Mouse (Mus musculus) midbrain, embryonic 13.5 days (tissue): ENCODE measurements around the gene Mdfic. TPM values are rescaled to one million over a fixed set of nuclear protein-coding genes. Genes with fewer than 3 reads are reported as not detected.

Experiments used
- ATAC-seq: fragments of 200-750 bp; cut with Nextera tagmentation; 2 replicates; pipeline ENCODE4 v1.8.0; 2017; ENCODE audit warnings: mild to moderate bottlenecking, moderate TSS enrichment, moderate library complexity
- H3K27ac ChIP-seq: fragments of 300-500 bp; sonication (generic); 2 replicates; pipeline ENCODE4 v1.5.1; 2015; ENCODE audit warnings: inconsistent platforms, mild to moderate bottlenecking, moderate library complexity
- H3K27me3 ChIP-seq: fragments of 300-500 bp; sonication (generic); 2 replicates; pipeline ENCODE4 v1.6.1; 2015; ENCODE audit warnings: mild to moderate bottlenecking, inconsistent platforms
- H3K36me3 ChIP-seq: fragments of 300-500 bp; sonication (generic); 2 replicates; pipeline ENCODE4 v1.6.1; 2015; ENCODE audit warnings: mild to moderate bottlenecking, inconsistent platforms
- H3K4me1 ChIP-seq: fragments of 300-500 bp; sonication (generic); replicated peaks from 2 replicates; pipeline ENCODE4 v1.6.1; 2015; ENCODE audit warnings: inconsistent platforms
- H3K4me2 ChIP-seq: fragments of 300-500 bp; sonication (generic); replicated peaks from 2 replicates; pipeline ENCODE4 v1.6.1; 2015; ENCODE audit warnings: moderate library complexity, mild to moderate bottlenecking, inconsistent platforms
- H3K4me3 ChIP-seq: fragments of 300-500 bp; sonication (generic); replicated peaks from 2 replicates; pipeline ENCODE4 v1.5.1; 2015; ENCODE audit warnings: mild to moderate bottlenecking, inconsistent platforms
- H3K9ac ChIP-seq: fragments of 300-500 bp; sonication (generic); replicated peaks from 2 replicates; pipeline ENCODE4 v1.6.1; 2015; ENCODE audit warnings: mild to moderate bottlenecking, inconsistent platforms
- H3K9me3 ChIP-seq: fragments of 300-500 bp; sonication (generic); 2 replicates; pipeline ENCODE4 v1.6.1; 2016; ENCODE audit warnings: mild to moderate bottlenecking, inconsistent platforms
- WGBS: fragments of 180-500 bp; shearing (Covaris S2); methylation state at CpG from one replicate; pipeline ENCODE4 v1.1.7; 2015; 5-methylcytosine and 5-hydroxymethylcytosine counted together
- polyA plus RNA-seq: library from polyadenylated mRNA; unstranded; fragments of >200 nt; fragmentation: Nextera tagmentation; extraction: Ambion mirVana; gene quantifications from 2 replicates; pipeline ENCODE4 v1.2.1, GENCODE M21; 2015

Gene Mdfic
- polyA plus RNA-seq, 1 experiment from 2014 or later: 1.1 TPM

- Histone ChIP-seq H3K4me2 (no peak overlapping the region), H3K9ac (no peak overlapping the region), H3K27me3 (no peaks in the 10 kb centered on the region), H3K9me3 (no peaks in the 10 kb centered on the region), H3K4me1 (no peaks in the 10 kb centered on the region), H3K27ac (no peak overlapping the region), H3K4me3 (no peak overlapping the region), H3K36me3 (no peaks in the 10 kb centered on the region)
- peak; percentile 63 for ATAC-seq
- WGBS: 45% methylated on average over 6 of the region's 6 CpGs
These were observed 47.0 kb downstream of the Mdfic start for GRCm38 (mm10) chr6:15767460-15767859.

DNA sequence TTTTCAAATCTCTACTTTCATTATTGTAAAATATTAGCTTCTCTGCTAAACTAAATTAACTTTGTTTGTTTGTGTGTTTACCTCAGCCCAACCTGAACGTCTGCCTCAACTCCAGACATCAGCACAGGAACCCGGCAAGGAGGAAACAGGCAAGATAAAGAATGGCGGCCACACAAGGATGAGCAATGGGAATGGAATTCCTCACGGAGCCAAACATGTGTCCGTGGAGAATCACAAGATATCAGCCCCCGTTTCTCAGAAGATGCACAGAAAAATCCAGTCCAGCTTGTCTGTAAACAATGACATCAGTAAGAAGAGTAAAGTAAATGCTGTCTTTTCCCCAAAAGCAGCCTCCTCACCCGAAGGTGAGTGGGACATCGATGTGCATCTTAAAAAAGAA is 49.7 kb downstream of the Mdfic start:
- H3K27ac ChIP-seq: no peak overlapping the region
- H3K4me2 ChIP-seq: no peak overlapping the region
- H3K4me1 ChIP-seq: no peaks in the 10 kb centered on the region
- H3K4me3 ChIP-seq: no peak overlapping the region
- no peak for ATAC-seq
- no peaks in the 10 kb centered on the region for H3K9me3 ChIP-seq
- 84% methylated on average over 8 of the region's 8 CpGs for WGBS
- H3K9ac ChIP-seq: no peak overlapping the region
- H3K36me3 ChIP-seq: no peaks in the 10 kb centered on the region
- H3K27me3 ChIP-seq: no peaks in the 10 kb centered on the region

GRCm38 (mm10) chr6:15777070-15777469 is 56.6 kb downstream of the Mdfic start:
- no peak overlapping the region for H3K27ac ChIP-seq
- H3K4me1 ChIP-seq: no peaks in the 10 kb centered on the region
- no peak overlapping the region for H3K9ac ChIP-seq
- no peaks in the 10 kb centered on the region for H3K27me3 ChIP-seq
- no peaks in the 10 kb centered on the region for H3K9me3 ChIP-seq
- H3K36me3 ChIP-seq: no peaks in the 10 kb centered on the region
- H3K4me3 ChIP-seq: no peak overlapping the region
- H3K4me2 ChIP-seq: no peak overlapping the region
- no peak for ATAC-seq
- WGBS: 91% methylated on average over 3 of the region's 3 CpGs

DNA sequence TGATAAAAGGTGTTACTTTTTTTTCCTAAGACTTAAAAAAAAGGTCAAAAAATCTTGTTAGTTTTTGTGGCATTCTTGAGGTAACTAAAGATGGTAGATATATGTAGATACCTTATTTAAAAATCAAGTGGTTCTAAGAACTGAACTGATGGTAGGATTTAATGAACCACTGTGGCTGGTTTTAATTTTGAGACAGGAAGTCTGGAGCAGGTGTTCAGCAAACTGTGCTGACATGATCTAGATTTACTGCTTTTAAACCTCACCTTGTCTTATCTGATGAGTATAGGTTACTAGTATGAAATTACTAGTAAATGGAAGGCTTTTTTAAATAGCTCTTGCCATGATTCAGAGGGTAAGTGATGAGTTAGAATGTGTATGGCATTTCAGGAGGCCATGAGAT is 59.7 kb downstream of the Mdfic start:
- no peak overlapping the region for H3K9ac ChIP-seq
- no peaks in the 10 kb centered on the region for H3K4me1 ChIP-seq
- no peaks in the 10 kb centered on the region for H3K27me3 ChIP-seq
- no peak overlapping the region for H3K4me3 ChIP-seq
- H3K27ac ChIP-seq: no peak overlapping the region
- H3K9me3 ChIP-seq: no peaks in the 10 kb centered on the region
- no peak for ATAC-seq
- H3K36me3 ChIP-seq: no peaks in the 10 kb centered on the region
- H3K4me2 ChIP-seq: no peak overlapping the region

GRCm38 (mm10) chr6:15780688-15781087 is 60.2 kb downstream of the Mdfic start:
- no peaks in the 10 kb centered on the region for H3K36me3 ChIP-seq
- no peaks in the 10 kb centered on the region for H3K27me3 ChIP-seq
- WGBS: 97% methylated on average over 2 of the region's 2 CpGs
- ATAC-seq: no peak
- no peaks in the 10 kb centered on the region for H3K4me1 ChIP-seq
- no peaks in the 10 kb centered on the region for H3K9me3 ChIP-seq
- no peak overlapping the region for H3K4me3 ChIP-seq
- H3K27ac ChIP-seq: no peak overlapping the region
- H3K9ac ChIP-seq: no peak overlapping the region
- H3K4me2 ChIP-seq: no peak overlapping the region

- peak; percentile 83 for ATAC-seq
- Histone ChIP-seq H3K9ac (peak overlapping the region; percentile 36; the same call in 1 of the 2 replicates), H3K27me3 (no peaks in the 10 kb centered on the region), H3K27ac (peak overlapping the region; percentile 46), H3K4me1 (peaks cover 14% of the 10 kb centered on the region), H3K36me3 (no peaks in the 10 kb centered on the region), H3K9me3 (no peaks in the 10 kb centered on the region), H3K4me2 (peak overlapping the region; percentile 31), H3K4me3 (no peak overlapping the region)
- 9% methylated on average over 16 of the region's 16 CpGs for WGBS
These were observed 69.4 kb downstream of the Mdfic start for GRCm38 (mm10) chr6:15789523-15790500.

- ATAC-seq: no peak
- H3K9ac ChIP-seq: no peak overlapping the region
- H3K4me1 ChIP-seq: peaks cover 14% of the 10 kb centered on the region
These were observed 72.5 kb downstream of the Mdfic start for GRCm38 (mm10) chr6:15792680-15793601.

GRCm38 (mm10) chr6:15793602-15794345 is 73.3 kb downstream of the Mdfic start:
- Histone ChIP-seq H3K27ac (no peak overlapping the region), H3K4me3 (no peak overlapping the region), H3K9ac (no peak overlapping the region), H3K9me3 (no peaks in the 10 kb centered on the region), H3K27me3 (no peaks in the 10 kb centered on the region), H3K4me2 (no peak overlapping the region), H3K36me3 (no peaks in the 10 kb centered on the region), H3K4me1 (peaks cover 14% of the 10 kb centered on the region)
- 82% methylated on average over 8 of the region's 8 CpGs for WGBS
- ATAC-seq: no peak

More at GRCm38 (mm10) chr6:15792680-15793601, 72.5 kb downstream of the Mdfic start:
- Histone ChIP-seq H3K27me3 (no peaks in the 10 kb centered on the region), H3K27ac (no peak overlapping the region), H3K4me2 (no peak overlapping the region), H3K9me3 (no peaks in the 10 kb centered on the region), H3K4me3 (no peak overlapping the region), H3K36me3 (no peaks in the 10 kb centered on the region)
- WGBS: 75% methylated on average over 12 of the region's 12 CpGs

- no peak for ATAC-seq
- no peak overlapping the region for H3K9ac ChIP-seq
- 87% methylated on average over 3 of the region's 3 CpGs for WGBS
- no peaks in the 10 kb centered on the region for H3K9me3 ChIP-seq
- H3K27me3 ChIP-seq: no peaks in the 10 kb centered on the region
- no peak overlapping the region for H3K4me2 ChIP-seq
- H3K4me3 ChIP-seq: no peak overlapping the region
- H3K4me1 ChIP-seq: peaks cover 6% of the 10 kb centered on the region
- no peak overlapping the region for H3K27ac ChIP-seq
- no peaks in the 10 kb centered on the region for H3K36me3 ChIP-seq
These were observed 74.3 kb downstream of the Mdfic start for GRCm38 (mm10) chr6:15794801-15795200.

DNA sequence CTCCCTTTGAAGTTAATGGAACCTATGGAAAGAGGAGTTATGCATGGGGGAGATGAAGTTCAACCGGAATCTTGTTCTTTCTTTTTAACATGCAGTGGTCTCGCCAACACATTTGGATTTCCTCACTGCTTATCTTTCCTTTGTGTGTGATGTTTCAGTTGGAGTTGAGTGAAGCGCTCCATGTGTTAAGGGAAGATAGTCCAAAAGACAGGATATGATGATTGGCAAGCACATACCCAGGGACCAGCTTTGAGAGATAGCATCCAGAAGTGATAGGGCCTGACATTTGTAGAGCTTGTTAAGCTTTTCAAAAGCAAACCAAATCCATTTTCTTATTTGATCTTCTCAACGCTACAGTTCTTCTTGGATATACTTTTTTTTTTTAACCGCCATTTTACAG is 86.9 kb downstream of the Mdfic start:
- Histone ChIP-seq H3K4me1 (no peaks in the 10 kb centered on the region), H3K27ac (no peak overlapping the region), H3K9me3 (no peaks in the 10 kb centered on the region), H3K4me2 (no peak overlapping the region), H3K9ac (no peak overlapping the region), H3K36me3 (no peaks in the 10 kb centered on the region), H3K4me3 (no peak overlapping the region), H3K27me3 (no peaks in the 10 kb centered on the region)
- 90% methylated on average over 5 of the region's 5 CpGs for WGBS
- ATAC-seq: no peak

- Histone ChIP-seq H3K4me3 (no peak overlapping the region), H3K4me1 (no peaks in the 10 kb centered on the region), H3K9me3 (no peaks in the 10 kb centered on the region), H3K4me2 (no peak overlapping the region), H3K9ac (no peak overlapping the region), H3K27me3 (no peaks in the 10 kb centered on the region), H3K36me3 (no peaks in the 10 kb centered on the region), H3K27ac (no peak overlapping the region)
- 80% methylated on average over 3 of the region's 3 CpGs for WGBS
- ATAC-seq: no peak
These were observed 104.8 kb downstream of the Mdfic start for GRCm38 (mm10) chr6:15825236-15825635.
